Comparison of ENCODE assay signal across 18 mouse cellular contexts in genomic region chr14:75185796-75186594, GRCm38 (mm10). TPM values are rescaled to one million over a fixed set of nuclear protein-coding genes. Genes with fewer than 3 reads are reported as not detected.
DNase-seq lines count a peak whose midpoint lies in the region; ATAC-seq and TF ChIP-seq lines count a peak whose summit lies in the region.
"Had no signal": no experiment of that assay in that cellular context is flagged by ENCODE, and none has a peak within 500 bp of the region (broad histone marks: within the 10 kb centered on the region; RNA-seq: fewer than 3 reads in every experiment).

No protein-coding gene starts in this region.

- H3K36me3 ChIP-seq in liver, embryonic 13.5 days: no peaks in the 10 kb centered on the region
- H3K36me3 ChIP-seq: forebrain, embryonic 15.5 days; G1E had no signal

- no peaks in the 10 kb centered on the region for H3K9me3 ChIP-seq in liver, embryonic 13.5 days (replicated peaks)
- H3K9me3 ChIP-seq: forebrain, embryonic 15.5 days; G1E had no signal

- no peak overlapping the region for H3K4me3 ChIP-seq in bone marrow, adult 2 months (replicated peaks; ENCODE audit: control insufficient read depth, low read depth, low read length)
- H3K4me3 ChIP-seq in liver, embryonic 13.5 days (replicated peaks): no peak overlapping the region
- H3K4me3 ChIP-seq: forebrain, embryonic 15.5 days had no signal

- H3K4me2 ChIP-seq in liver, embryonic 13.5 days: peak overlapping the region; percentile 21; the same call in 1 of the 2 replicates
- H3K4me2 ChIP-seq: forebrain, embryonic 15.5 days had no signal

- peak overlapping the region; percentile 1; the same call in 1 of the 2 replicates for H3K9ac ChIP-seq in liver, embryonic 13.5 days
- H3K9ac ChIP-seq: forebrain, embryonic 15.5 days had no signal

- H3K27ac ChIP-seq in bone marrow, adult 2 months (ENCODE audit: control insufficient read depth, insufficient read depth, low read depth, low read length, poor library complexity): peak overlapping the region; percentile 71; the same call in 1 of the 2 replicates
- peak overlapping the region; percentile 77 for H3K27ac ChIP-seq in liver, embryonic 13.5 days
- H3K27ac ChIP-seq: forebrain, embryonic 15.5 days; kidney, postnatal 0 days had no signal

- DNase-seq in CD4-positive, CD25-positive, alpha-beta regulatory T cell, adult 2 months (ENCODE audit: low read depth, low spot score): peak; percentile 53
- DNase-seq in liver, embryonic 13.5 days: peak; percentile 18
- peak; percentile 43 for DNase-seq in naive thymus-derived CD4-positive, alpha-beta T cell, adult 2 months (ENCODE audit: low read depth)
- DNase-seq in lung, postnatal 36 days: no peak
- DNase-seq in gastrocnemius, postnatal 10 days: no peak
- no peak for DNase-seq in left cerebral cortex, adult 18-20 months (ENCODE audit: low spot score in 2 of 2)
- DNase-seq: gastrocnemius, postnatal 14 days; left cerebral cortex, postnatal 4 days; lung, postnatal 10 days had no signal

- H3K4me1 ChIP-seq in bone marrow, adult 2 months (ENCODE audit: control insufficient read depth, insufficient read depth, low read length): peaks cover 18% of the 10 kb centered on the region
- H3K4me1 ChIP-seq in liver, embryonic 13.5 days (replicated peaks): peaks cover 54% of the 10 kb centered on the region
- H3K4me1 ChIP-seq: forebrain, embryonic 15.5 days had no signal

- peak; percentile 70; the same call in 1 of the 2 replicates for ATAC-seq in liver, embryonic 13.5 days (ENCODE audit: low read depth)
- ATAC-seq: forebrain, embryonic 15.5 days; hindbrain, embryonic 16.5 days had no signal

- TF ChIP-seq POLR2A in bone marrow, adult 2 months (IDR thresholded peaks at IDR 0.05; ENCODE audit: borderline replicate concordance, control insufficient read depth, low read depth, low read length): no peak

- H3K27me3 ChIP-seq in liver, embryonic 13.5 days: no peaks in the 10 kb centered on the region
- H3K27me3 ChIP-seq: forebrain, embryonic 15.5 days had no signal

- 6% methylated on average over 5 of the region's 5 CpGs for WGBS in bone marrow, adult 2 months
- 7% methylated on average over 5 of the region's 5 CpGs for WGBS in liver, embryonic 13.5 days (ENCODE audit: insufficient replicate concordance)

- no peak for TF ChIP-seq CTCF in bone marrow, adult 2 months (IDR thresholded peaks at IDR 0.05; ENCODE audit: control insufficient read depth, insufficient read depth, low read length)

RNA-seq across cellular contexts. Expression of gene Lcp1, which starts 55.1 kb away (rescaled TPM):
- polyA plus RNA-seq in bone marrow, adult 2 months (2011; ENCODE audit: insufficient read depth, insufficient read length, low replicate concordance, missing spikeins): 67.5 and 169 TPM in 2 replicates
- polyA plus RNA-seq in liver, embryonic 13.5 days (2015; fragmentation: Nextera tagmentation; extraction: Ambion mirVana): 29.3 and 37.6 TPM in 2 replicates
- 10 to 100 TPM; 10.0 to 19.9 TPM for total RNA-seq in gastrocnemius, postnatal 10 days (2021)
- total RNA-seq in left cerebral cortex, adult 18-20 months (2021): 1 to 10 TPM; 6.2 to 7.1 TPM

RNA-seq across cellular contexts. Expression of gene Lrrc63, which starts 55.3 kb away (rescaled TPM):
- polyA plus RNA-seq in bone marrow, adult 2 months (2011; ENCODE audit: insufficient read depth, insufficient read length, low replicate concordance, missing spikeins): not detected in 2 replicates
- not detected in 2 replicates for polyA plus RNA-seq in liver, embryonic 13.5 days (2015; fragmentation: Nextera tagmentation; extraction: Ambion mirVana)
- not detected for total RNA-seq in gastrocnemius, postnatal 10 days (2021)
- total RNA-seq in left cerebral cortex, adult 18-20 months (2021): not detected
- total RNA-seq: G1E; gastrocnemius, postnatal 14 days; layer of hippocampus, postnatal 10 days; left cerebral cortex, postnatal 4 days had no signal
- polyA plus RNA-seq: forebrain, embryonic 15.5 days; G1E; heart, postnatal 0 days; kidney, postnatal 0 days had no signal

RNA-seq across cellular contexts. Expression of gene Cpb2, which starts 56.1 kb away (rescaled TPM):
- 1.8 TPM in 1 of 2 replicates, not detected in the other for polyA plus RNA-seq in bone marrow, adult 2 months (2011; ENCODE audit: insufficient read depth, insufficient read length, low replicate concordance, missing spikeins)
- 68.2 and 89.7 TPM in 2 replicates for polyA plus RNA-seq in liver, embryonic 13.5 days (2015; fragmentation: Nextera tagmentation; extraction: Ambion mirVana)
- not detected for total RNA-seq in gastrocnemius, postnatal 10 days (2021)
- total RNA-seq in left cerebral cortex, adult 18-20 months (2021): not detected
- total RNA-seq: G1E; gastrocnemius, postnatal 14 days; layer of hippocampus, postnatal 10 days; left cerebral cortex, postnatal 4 days had no signal
- polyA plus RNA-seq: cortical plate, adult 2 months; forebrain, embryonic 15.5 days; G1E; heart, postnatal 0 days; hindbrain, embryonic 16.5 days; testis, adult 2 months had no signal

Comparison
In these comparisons a context has a peak if more than half of its experiments do, and no peak if none do; other contexts are left out.
1. DNase-seq: peak in CD4-positive, CD25-positive, alpha-beta regulatory T cell, adult 2 months (single experiment), liver, embryonic 13.5 days (single experiment) and naive thymus-derived CD4-positive, alpha-beta T cell, adult 2 months (single experiment); none in lung, postnatal 36 days (single experiment), gastrocnemius, postnatal 10 days (single experiment) and left cerebral cortex, adult 18-20 months (0 of 2).